Mouse (Mus musculus) heart, adult 11 months (tissue): ENCODE data around the gene Rnf169.

Source experiments
- DNase-seq: peaks from one replicate; pipeline ENCODE4 v3.0.0; 2022

Rnf169 gene

DNA sequence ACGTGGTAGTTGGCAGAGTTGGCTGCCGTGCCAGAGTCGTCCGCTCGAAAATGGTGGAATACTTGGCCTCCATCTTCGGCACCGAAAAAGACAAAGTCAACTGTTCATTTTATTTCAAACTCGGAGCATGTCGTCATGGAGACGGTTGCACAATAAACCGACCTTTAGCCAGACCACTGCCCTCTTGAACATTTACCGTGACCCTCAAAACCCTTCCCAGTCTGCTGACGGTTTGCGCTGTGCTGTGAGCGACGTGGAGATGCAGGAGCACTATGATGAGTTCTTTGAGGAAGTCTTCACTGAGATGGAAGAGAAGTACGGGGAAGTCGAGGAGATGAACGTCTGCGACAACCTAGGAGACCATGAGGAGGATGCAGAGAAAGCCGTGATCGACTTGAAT is 35.2 kb downstream of the Rnf169 start:
- DNase-seq: peak; percentile 81

DNA sequence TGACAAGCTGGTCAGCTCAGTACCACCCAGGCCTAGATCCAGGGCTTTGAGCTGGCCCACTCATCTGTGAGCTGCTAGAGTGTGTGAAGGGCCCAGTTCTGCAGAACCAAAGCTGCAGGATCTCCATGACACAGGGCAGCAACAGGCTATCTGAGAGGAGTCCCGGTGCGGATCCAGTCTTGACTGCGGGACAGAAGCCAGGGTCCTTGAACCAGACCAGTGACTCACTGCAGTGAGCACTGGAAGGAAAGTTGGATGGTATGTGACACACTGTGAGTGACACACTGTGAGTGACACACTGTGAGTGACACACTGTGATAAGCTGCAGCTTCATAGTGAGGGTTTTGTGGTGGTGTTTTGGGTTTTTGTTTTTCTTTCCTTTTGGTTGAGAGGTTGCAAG is 35.7 kb downstream of the Rnf169 start:
- DNase-seq: peak; percentile 82

DNA sequence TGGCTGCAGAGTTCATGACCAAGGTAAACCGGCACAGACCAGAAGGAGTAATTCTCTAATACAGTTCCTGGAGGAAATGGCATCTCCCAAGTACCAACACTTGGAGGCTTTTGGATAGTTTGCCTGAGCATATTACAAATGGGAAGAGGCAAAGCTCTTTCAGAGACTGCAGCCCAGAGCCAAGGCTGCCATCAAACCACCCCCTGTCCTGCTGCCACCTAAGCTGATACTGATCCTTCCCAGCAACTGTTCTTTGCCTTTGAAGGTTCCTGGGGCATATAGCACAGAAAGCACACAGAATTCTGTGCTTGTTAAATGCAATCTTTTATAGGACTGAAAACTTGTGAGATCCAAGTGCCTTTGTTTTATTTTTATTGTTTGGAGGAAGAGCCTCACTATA is 39.6 kb downstream of the Rnf169 start:
- DNase-seq: no peak

DNA sequence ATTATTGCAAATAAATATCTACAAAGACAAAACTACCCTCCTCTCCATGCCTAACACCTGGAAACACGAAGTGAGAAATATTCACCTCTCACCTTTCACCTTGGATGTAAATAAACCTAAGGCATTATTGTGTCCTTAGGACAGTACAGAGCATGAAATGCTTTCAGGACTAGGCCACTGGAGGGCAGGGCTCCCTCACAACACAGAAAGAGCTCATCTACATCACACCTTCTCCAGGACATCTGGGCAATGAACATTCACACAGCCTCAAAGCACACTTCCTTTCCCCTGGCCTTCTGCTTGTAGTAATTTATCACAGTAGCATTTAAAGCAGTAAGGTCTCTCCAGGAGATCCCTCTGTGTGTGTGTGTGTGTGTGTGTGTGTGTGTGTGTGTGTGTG is 44.5 kb downstream of the Rnf169 start:
- DNase-seq: peak; percentile 72

DNA sequence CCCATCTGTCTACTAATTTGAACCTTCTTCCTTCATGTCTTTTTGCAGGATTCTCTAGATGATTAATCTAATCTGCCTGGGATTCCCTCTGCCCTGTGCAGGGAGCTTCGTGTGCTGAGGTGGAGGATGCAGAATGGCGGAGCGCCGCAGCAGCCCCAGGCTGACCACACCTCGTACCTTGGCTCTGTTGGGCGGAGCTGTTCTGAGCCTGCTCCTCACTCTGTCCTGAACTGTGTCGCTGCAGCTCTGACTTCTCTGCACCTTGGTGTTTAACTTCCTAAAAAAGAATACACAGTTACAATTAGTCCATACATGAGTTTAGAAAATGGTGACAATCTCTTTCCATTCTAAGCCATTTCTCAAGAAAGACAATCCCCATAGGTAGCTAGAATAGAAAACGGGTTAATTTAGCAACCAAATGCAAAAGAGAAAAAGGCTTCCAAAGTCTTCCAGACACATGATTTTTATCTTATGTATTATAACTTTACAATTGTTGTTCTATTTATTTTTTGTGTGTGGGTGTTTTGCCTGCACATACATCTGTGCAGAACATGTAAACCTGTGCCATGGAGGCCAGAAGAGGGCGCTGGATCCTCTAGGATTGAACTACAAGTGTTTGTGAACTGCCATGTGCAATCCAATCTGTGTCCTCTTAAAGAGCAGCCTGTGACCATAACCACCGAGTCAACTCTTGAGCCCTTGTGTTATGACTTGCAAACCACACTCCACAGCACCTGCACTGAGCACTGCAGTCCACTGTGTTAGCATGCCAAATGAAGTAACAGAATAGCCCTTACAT is 53.1 kb downstream of the Rnf169 start:
- peak; percentile 91 for DNase-seq

DNA sequence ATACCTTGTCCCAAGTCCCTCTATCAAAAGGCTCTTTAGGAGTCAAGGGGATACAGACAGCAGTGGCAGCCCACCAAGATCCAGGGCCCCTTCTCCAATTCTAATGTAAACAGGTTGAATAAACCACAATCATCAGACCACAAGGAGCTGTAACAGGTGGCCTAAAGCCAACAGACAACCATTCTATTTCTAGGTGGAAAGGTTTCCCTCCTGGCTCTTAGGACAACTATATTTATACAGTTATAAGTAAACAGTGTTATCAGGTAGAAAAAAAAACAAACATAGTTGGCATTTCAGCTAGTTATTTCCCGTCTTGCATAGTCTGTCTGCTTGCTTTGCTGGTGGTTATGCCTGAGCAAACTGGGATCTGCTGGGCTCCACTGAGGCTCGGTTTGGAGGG is 59.8 kb downstream of the Rnf169 start:
- DNase-seq: no peak

DNA sequence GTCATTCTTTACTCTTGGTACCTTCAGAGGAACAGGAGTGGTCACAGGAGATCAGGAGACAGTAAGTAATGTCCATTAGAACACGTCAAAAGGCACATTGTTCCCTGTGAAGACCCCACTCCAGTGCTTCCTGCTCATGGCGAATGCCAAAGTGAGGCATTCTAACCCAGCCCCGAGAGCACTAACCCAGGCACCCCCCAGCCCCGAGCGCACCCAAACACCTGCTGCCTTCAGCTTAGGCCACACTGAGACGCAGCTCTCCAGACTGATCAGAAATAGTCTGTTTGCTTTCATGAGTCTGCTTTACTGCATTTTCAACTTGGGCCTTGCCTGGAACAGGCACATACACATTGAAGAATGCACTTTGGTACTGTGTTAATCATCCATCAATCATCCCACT is 60.3 kb downstream of the Rnf169 start:
- DNase-seq: no peak

DNA sequence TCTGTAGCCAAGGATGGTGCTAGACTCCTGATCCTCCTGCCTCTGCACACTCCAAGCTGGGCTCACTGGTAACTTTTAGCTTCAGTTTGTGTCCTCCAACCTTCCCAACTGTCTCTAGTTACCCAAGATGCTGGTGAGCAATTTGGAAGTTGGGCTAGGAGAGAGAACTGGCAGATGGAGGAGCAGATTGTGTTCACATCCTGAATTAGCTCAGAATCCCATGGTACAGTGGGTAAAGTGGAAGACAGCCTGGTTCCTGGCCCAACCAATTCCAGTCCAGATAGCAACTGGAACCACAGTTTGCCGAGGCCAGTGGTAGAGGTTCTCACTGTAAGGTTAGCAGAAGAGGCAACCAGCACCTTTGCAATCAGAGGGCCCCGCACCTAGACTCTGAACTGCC is 61.1 kb downstream of the Rnf169 start:
- no peak for DNase-seq

DNA sequence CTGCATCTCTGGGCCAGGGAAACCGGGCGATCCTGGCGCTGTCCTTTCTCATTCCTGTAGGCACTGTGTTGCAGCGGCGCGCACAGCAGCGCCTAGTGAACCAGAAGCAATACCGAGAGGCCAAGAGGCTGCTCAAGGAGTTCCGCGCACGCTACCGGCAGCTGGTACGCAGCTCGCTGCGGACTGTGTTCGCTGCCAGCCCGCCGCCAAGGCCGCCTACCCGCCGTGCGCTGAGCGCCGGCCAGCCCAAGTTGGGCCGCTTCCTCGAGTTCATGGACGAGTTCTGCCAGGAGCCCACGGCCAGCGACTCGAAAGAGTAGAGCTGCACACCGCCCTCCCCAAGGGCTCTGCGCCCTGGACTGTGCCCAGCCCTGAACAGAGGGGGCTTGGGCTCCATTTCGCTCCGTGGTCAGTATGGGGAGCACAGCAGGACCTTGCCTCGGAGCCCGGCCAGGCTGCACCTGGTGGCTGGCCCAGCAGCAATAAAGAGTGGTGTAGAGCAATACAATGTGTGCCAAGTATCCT is 62.9 kb downstream of the Rnf169 start:
- DNase-seq: no peak

DNA sequence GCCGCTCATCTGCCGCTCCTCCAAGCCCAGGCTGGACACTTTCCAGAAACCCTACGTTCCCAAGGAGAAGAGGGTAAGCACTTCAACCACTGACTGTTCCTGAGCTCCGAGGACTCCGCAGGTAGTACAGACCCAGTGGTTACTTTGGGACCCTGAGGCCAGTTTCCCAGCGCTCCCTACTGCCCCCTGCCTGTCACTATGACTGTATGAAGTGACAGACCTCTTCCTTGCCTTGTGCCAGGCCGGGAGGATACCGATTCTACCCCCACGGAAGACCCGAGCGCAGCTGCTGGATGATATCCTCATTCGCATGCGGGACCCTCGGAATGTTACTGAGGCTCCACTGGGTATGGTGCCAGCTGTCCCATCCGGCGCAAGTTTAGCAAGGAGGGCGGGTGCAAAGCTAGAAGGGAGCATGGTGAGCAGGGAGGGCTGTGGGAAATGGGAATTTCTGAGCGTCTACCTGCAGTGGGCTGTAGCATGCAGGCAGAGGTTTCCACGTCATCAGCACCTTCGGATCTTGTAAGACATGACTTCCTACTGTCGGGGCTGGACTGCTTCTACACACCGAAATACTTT is 63.4 kb downstream of the Rnf169 start:
- peak; percentile 93 for DNase-seq

DNA sequence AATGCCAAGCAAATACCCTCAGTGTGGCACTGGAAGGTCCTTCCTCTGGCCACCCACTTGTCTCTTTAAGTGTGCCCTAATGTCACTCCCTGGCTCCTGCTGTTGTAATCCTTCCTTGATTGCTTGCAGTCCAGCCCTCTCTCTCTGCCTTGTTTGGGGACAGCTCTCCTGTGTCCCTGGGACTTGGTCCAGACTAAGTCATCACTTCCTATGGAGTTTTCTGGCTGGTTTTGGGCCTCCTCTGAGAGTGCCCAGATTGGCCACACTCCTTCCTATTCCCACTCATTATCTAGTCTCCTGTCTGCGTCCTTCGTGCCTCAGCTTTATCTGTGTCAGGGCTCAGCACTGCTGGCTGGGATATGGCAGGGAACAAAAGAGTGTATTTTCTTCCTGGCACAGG is 64.7 kb downstream of the Rnf169 start:
- DNase-seq: no peak

DNA sequence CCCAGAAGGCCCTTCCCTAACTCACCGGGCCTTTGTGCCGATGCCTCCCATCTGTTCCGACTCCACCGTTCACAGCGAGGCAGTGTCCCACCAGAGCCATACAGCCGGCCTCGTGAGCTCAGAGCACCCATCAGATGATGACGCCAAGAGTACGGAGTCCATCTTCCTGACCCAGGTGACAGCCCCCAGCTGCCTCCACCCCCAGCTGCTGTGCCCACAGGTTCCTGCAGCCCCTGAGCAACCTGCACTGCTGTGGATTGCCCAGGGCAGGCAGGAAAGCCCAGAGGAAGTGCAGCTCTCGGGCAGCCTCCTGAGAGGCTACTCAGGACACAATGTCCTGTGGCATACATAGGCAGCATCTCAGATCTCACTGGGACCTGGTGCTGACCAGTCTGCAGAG is 65.9 kb downstream of the Rnf169 start:
- no peak for DNase-seq

DNA sequence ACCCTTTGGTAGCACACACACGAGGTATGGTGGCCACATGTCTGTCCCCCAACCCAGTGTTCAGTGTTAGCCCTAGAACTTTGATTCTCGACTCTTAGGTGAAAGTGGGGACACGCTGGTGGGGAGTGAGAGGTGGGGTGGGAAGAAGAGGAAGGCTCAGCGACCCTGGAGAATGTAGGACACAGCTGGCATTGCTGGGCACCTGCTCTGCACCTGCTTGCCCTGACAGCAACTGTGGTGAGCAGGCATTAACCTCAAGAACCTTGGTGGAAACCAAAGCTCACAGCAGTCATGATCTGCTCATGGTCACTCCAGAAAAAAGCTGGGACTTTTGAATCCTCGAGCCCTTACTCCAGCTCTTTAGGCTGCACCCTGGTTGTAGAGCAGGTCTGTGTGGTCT is 69.2 kb downstream of the Rnf169 start:
- no peak for DNase-seq

DNA sequence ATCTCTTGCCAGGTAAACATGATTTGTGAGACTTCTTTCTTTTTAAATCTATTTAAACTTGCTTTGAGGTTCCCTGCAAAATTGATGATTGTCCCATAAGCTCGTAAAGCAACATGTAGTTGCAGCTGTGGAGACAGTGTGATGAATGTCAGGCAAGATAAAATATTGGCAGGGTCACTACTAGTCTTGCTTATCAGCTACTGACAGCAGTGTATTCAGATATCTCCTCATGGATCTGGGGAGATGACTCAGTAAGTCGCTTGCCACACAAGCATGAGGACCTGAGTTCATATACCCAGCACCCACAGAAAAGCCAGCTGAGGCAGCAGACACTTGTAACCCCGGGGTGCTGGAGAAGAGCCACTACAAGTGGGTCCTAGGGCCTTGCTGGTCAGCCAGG is 72.8 kb downstream of the Rnf169 start:
- DNase-seq: no peak

DNA sequence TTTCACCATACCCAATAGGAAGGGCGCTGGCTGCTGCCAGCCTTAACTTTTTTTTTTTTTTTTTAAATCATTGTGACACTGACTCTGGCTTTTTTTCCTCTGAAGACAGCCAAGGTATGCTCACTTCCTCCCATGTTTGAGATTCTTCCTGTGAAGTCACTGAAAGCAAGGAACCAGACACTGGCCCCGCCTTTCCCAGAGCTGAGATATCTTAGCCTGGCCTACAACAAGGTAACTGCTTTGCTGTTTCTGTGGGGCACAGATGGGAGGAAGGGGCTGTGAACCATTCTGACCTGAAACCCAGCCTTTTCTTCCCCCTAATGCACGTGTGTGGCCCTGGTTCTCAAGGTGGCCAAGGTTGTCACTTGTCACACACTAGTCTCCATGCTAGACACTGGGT is 73.9 kb downstream of the Rnf169 start:
- DNase-seq: no peak

DNA sequence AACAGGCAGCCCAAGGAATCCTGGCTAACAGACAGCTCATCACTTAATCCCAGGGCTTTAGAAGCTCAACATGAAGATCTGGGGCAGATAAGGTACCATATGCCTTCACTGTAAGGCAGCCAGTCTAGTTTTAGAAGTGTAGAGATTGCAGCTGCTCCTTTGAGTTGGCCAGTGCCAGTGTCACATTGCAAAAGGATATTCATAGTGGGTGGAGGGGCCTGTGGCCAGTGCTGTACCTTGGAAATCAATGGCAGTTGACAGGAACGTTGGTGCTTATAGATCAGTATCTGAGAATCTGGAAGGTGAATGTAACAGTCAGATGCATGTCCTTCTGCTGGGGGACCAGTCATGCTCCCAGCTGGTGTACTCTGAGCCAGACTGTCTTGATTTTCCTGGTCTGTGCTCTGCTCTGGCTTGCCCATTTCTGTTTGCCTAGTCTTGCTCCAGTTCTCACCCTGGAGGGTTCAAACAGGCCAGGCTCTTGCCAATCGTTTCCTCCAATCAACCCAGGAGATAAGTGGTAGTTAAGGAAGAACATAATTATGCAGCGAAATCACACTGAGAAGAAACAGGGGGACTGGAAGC is 75.7 kb downstream of the Rnf169 start:
- DNase-seq: no peak

DNA sequence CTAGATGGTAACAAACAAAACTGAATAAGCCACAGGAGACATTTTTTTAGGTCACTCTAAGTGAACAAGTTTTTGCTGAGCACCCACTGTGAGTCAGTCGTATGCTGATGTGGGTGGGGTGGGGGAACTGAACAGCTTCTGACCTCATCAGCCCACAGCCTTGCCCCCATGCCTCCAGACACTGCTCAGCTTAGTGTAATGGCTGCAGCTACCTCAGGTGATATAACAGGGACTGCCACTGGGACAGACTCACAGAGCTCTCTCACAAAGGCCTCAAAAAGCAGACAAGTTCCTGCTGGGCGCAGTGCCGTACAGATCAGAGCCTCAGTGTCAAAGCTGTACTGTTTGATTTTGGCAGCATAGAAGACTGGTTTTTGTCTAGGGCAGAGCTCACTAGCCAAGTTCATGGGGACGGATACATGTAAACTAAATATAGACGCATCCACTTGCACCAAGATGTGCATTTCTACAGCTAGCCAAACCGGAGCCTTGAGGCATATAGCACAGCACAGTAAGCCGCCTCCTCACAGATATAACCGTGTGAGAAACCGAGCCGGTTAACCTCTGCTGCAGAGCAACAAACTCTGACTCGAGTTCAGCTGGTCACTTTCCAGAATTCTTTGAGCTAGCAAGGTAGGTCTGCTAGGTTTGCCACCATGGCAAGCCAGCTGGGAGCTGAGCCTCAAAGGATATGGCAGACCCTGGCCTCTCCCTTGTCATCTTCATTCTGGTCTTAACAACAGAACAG is 77.2 kb downstream of the Rnf169 start:
- DNase-seq: no peak

DNA sequence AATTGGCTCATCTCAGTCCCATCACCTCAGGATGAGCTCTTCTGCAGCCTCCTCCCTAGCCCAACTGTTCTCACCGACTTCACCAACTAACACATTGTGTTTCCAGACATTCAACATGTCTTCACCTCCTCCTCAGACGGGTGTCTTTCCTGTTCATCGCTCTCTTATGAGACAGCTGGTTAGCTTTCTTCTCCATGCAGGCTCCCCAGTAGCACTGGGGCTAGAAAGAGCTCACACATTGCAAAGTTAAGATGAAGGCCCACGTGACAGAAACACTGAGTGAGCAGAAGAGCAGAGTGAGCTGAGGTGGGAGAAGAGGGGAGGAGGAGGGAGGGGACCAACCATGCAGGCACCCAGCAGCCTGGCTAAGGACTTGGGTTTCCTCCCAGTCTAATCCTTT is 78.0 kb downstream of the Rnf169 start:
- no peak for DNase-seq

DNA sequence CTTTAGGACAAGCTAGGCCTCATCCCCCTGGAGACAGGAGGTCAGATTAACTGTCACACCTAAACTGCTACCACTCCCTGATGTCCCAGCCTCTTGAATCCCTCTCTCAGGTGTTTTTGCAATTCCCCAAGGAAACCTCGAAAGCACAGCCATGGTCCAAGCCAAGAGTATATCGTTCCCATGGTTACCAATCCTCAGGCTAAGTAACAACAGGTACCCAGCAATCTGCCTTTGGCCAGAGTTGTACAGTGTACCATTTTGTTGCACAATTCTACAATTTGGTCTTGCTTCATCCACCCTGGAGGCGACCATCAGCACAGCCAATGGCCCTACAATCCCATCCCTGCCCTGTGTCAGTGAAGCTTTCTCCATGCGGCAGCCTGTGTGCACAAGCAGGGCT is 83.3 kb downstream of the Rnf169 start:
- no peak for DNase-seq

DNA sequence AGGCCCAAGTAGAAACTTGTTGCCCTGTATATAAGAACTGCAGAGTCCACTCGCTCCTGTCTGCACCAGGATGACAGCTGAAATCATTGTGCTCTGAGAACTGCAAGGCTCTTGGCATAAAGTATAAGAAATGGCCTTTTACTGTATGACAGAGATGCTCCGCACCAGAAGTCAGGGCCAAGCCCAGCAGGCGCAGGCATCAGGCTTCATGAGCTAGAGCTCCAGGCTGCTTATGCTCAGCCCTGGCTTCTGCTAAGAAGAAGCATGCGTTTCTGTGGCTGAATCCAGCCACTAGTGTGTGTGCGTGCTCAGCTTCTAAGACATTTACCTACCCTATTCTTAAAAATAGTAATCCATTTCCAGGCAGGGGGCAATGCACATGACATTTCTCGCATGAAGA is 85.8 kb downstream of the Rnf169 start:
- DNase-seq: no peak

DNA sequence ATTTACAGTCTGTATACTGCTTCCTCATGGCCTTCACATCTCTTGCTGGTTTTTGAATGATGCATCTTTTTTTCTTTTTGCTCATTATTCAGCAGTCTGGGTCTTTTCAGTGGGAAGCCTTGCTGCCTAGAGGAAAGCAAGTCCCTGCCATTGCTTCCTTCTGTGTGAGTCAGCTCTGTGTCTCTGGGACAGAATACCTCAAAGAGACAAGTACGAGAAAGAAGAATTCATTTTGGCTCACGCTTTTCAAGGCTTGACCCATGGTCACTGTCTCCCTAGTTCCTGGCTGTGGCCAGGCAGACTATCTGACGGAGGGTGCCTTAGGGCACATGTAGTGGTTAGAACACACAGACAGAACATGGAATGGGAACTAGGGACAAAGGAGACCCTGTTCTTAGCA is 86.3 kb downstream of the Rnf169 start:
- no peak for DNase-seq

DNA sequence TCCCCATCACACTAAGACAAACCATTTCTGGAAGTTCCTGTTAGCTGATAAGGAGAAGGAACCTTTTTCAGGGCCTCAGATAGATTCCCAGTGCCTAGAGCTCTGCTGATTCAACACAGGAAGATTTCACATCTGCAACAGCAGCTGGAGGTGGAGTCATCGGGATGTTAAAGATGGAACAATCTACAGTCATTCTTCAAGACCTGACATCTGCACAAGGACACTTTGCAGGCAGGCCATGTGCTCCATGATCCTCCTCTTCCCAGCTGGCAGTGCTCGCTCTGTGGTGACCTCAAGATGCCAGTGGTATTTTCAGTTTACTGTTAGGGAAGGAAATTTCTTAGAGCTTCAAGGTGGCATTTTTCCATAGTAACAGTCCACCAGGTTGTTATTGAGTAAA is 87.9 kb downstream of the Rnf169 start:
- DNase-seq: no peak

DNA sequence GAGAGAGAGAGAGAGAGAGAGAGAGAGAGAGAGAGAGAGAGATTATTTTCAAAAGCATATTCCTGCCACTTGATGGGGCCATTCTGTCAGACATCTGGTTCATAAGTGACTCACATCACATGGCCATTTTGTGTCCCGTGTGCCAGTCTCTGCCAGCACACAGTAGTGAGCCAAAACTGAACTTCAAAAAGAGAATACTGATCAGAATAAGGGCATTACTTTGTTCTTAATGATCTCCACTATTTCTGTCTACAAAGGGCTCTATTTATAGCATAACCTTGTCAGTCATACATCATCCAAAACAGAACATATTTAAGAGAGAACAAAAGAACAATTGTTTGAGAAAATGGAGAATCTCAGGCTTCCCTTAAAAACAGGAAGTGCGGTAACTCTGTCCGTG is 88.8 kb downstream of the Rnf169 start:
- DNase-seq: no peak
